Mouse (Mus musculus) intestine, embryonic 15.5 days (tissue): Measurements from ENCODE around the gene Hp1bp3. TPM values are rescaled to one million over a fixed set of nuclear protein-coding genes. Genes with fewer than 3 reads are reported as not detected.

Experiments
- ATAC-seq: fragments of 200-750 bp; cut with Nextera tagmentation; 2 replicates; pipeline ENCODE4 v1.8.0; 2017; ENCODE audit warnings: moderate TSS enrichment, moderate library complexity
- H3K27ac ChIP-seq: fragments of 300-500 bp; sonication (generic); 2 replicates; pipeline ENCODE4 v1.5.1; 2015; ENCODE audit warnings: mild to moderate bottlenecking, inconsistent platforms
- H3K27me3 ChIP-seq: fragments of 300-500 bp; sonication (generic); replicated peaks from 2 replicates; pipeline ENCODE4 v1.6.1; 2015; ENCODE audit warnings: inconsistent platforms
- H3K36me3 ChIP-seq: fragments of 300-500 bp; sonication (generic); 2 replicates; pipeline ENCODE4 v1.6.1; 2015; ENCODE audit warnings: inconsistent platforms
- H3K4me1 ChIP-seq: fragments of 300-500 bp; sonication (generic); replicated peaks from 2 replicates; pipeline ENCODE4 v1.6.1; 2015; ENCODE audit warnings: inconsistent platforms
- H3K4me2 ChIP-seq: fragments of 300-500 bp; sonication (generic); replicated peaks from 2 replicates; pipeline ENCODE4 v1.6.1; 2015; ENCODE audit warnings: mild to moderate bottlenecking, inconsistent platforms
- H3K4me3 ChIP-seq: fragments of 300-500 bp; sonication (generic); replicated peaks from 2 replicates; pipeline ENCODE4 v1.5.1; 2015; ENCODE audit warnings: inconsistent platforms
- H3K9ac ChIP-seq: fragments of 300-500 bp; sonication (generic); 2 replicates; pipeline ENCODE4 v1.6.1; 2015; ENCODE audit warnings: inconsistent platforms
- H3K9me3 ChIP-seq: fragments of 300-500 bp; sonication (generic); 2 replicates; pipeline ENCODE4 v1.6.1; 2016; ENCODE audit warnings: inconsistent platforms
- WGBS: fragments of 180-500 bp; shearing (Covaris S2); methylation state at CpG from one replicate; pipeline ENCODE4 v1.1.7; 2015; 5-methylcytosine and 5-hydroxymethylcytosine counted together
- polyA plus RNA-seq: library from polyadenylated mRNA; unstranded; fragments of >200 nt; fragmentation: Nextera tagmentation; extraction: Ambion mirVana; gene quantifications from 2 replicates; pipeline ENCODE4 v1.2.1, GENCODE M21; 2015

Gene Hp1bp3
- 110 and 129 TPM in 2 replicates for polyA plus RNA-seq

DNA sequence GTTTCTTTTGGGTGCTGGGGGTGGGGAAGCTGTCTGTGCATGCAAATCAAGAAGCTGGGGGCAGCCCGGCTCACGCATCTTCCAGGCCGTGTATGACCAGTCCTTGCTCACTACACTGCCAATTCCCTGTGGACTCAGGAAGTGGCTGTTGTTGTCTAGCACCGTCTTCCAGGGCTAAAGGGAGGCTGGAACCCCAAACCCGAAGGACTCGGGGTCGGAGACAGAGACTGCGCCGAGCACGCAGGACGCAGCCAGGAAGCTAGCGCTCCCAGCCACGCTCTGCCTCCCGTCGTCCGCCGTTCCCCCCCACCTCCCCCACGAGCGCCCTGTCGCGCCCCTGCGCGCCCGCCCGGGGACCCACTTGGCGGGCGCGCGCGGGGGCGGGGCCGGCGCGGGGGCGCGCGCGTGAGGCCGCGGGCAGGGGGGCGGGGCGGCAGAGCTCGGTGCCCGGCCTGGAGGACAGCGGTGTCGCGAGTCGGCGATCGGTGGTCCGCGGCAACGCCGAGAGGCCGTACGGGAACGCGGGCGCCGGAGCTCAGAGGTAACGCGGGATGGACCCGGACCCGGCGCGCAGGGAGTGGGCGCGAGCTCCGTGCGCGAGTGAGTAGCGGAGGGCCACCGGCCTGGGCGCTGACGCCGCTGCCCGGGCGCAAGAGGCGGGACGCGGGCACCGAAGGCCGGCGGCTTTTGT, at the start of gene Hp1bp3:
Hp1bp3 (plus strand) TSS at position 97 of the 691 bp plus-strand sequence.
- peak; percentile 82 for ATAC-seq
- peaks cover 24% of the 10 kb centered on the region for H3K4me1 ChIP-seq
- H3K36me3 ChIP-seq = no peaks in the 10 kb centered on the region
- H3K4me3 ChIP-seq = peak within 1 kb of the TSS; percentile 95
- H3K4me2 ChIP-seq = peak within 1 kb of the TSS; percentile 79
- peak within 1 kb of the TSS; percentile 96 for H3K9ac ChIP-seq
- H3K27ac ChIP-seq = peak within 1 kb of the TSS; percentile 99
- H3K9me3 ChIP-seq = no peaks in the 10 kb centered on the region
- H3K27me3 ChIP-seq = no peaks in the 10 kb centered on the region
- under 1% methylated on average over 84 of the region's 84 CpGs for WGBS

DNA sequence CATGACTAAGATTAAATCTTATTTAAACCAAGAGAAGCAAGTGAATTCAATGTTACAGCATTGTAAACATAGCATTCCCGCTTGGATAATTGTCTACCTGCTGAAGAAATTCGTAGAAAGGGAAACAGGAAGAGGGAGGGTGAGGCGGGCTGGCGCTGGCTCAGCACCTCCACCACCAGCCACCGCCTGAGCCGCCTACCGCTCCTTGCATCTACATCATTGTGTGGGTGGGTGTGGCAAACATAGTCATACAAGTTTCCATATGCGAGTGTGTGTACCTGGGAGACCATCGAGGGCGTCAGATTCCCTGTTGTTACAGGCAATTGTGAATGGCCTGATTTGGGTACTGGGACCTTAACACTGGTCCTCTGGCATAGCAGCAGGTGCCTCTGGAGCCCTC, 49.6 kb upstream of the Hp1bp3 start:
- Histone ChIP-seq H3K4me2 (no peak overlapping the region), H3K9ac (no peak overlapping the region), H3K4me1 (no peaks in the 10 kb centered on the region), H3K36me3 (peaks cover 24% of the 10 kb centered on the region), H3K27me3 (no peaks in the 10 kb centered on the region), H3K9me3 (no peaks in the 10 kb centered on the region), H3K4me3 (no peak overlapping the region), H3K27ac (no peak overlapping the region)
- no peak for ATAC-seq
- WGBS = 90% methylated on average over 10 of the region's 10 CpGs

DNA sequence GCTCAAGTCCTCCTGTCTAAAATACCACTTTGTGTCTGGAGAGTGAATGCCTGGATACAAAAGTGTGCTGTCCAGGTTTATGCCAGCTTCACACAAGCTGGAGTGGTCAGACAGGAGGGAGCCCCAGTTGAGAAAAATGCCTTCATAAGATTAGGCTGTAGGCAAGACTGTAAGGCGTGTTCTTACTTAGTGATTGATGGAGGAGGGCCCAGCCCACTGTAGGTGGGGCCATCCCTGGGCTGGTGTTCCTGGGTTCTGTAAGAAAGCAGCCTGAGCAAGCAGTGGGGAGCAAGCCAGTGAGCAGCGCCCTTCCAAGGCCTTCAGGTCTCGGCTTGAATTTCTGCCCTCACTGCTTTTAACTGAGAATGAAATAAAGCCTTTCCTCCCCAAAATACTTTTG, 47.9 kb upstream of the Hp1bp3 start:
- 77% methylated on average over 3 of the region's 3 CpGs for whole genome bisulfite sequencing
- ATAC-seq = no peak
- peaks cover 32% of the 10 kb centered on the region for H3K36me3 ChIP-seq

DNA sequence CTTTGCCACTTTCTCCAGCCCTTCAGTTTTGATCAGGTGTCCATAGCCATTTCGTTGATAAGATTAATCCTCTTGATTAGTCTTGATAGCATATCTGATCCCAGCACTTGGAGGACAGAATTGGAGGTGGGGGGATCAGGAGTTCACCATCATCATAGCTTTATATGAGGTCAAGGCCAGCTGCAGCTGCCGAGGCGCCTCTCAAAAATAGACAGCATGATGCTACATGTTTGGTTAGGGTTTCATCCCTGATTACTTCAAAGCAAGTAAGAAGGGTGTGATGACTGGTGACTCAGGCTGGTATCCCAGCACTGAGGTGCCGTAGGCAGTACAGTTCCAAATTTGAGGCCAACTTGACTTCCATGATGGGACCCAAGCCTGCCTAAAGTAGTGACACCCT, 46.7 kb upstream of the Hp1bp3 start:
- 86% methylated on average over 4 of the region's 4 CpGs for WGBS
- no peak overlapping the region for H3K4me2 ChIP-seq
- H3K4me3 ChIP-seq = no peak overlapping the region
- H3K27ac ChIP-seq = no peak overlapping the region
- H3K36me3 ChIP-seq = peaks cover 29% of the 10 kb centered on the region
- ATAC-seq = no peak
- H3K27me3 ChIP-seq = no peaks in the 10 kb centered on the region
- H3K9me3 ChIP-seq = no peaks in the 10 kb centered on the region
- no peaks in the 10 kb centered on the region for H3K4me1 ChIP-seq
- no peak overlapping the region for H3K9ac ChIP-seq

More for the DNA sequence above, 47.9 kb upstream of the Hp1bp3 start:
- no peaks in the 10 kb centered on the region for H3K27me3 ChIP-seq
- no peak overlapping the region for H3K9ac ChIP-seq
- no peak overlapping the region for H3K27ac ChIP-seq
- no peak overlapping the region for H3K4me2 ChIP-seq
- no peak overlapping the region for H3K4me3 ChIP-seq
- no peaks in the 10 kb centered on the region for H3K4me1 ChIP-seq
- no peaks in the 10 kb centered on the region for H3K9me3 ChIP-seq

DNA sequence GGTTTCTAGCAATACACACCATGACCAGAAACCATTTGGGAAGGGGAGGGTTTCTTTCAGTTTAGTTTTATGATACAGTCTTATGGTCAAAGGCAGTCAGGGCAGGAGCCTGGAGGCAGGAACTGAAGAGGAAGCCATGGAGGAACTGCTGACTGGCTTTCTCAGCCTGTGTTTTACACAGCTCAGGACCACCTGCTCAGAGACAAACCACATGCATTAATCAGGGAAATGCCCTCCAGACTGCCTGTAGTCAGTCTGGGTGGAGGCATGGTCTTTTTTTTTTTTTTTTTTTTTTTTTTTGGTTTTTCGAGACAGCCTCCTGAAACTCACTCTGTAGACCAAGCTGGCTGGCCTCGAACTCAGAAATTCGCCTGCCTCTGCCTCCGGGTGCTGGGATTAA, 43.4 kb upstream of the Hp1bp3 start:
- Histone ChIP-seq H3K36me3 (peaks cover 33% of the 10 kb centered on the region), H3K27ac (no peak overlapping the region), H3K9me3 (no peaks in the 10 kb centered on the region), H3K4me3 (no peak overlapping the region), H3K27me3 (no peaks in the 10 kb centered on the region), H3K4me2 (no peak overlapping the region), H3K4me1 (no peaks in the 10 kb centered on the region), H3K9ac (no peak overlapping the region)
- ATAC-seq = no peak
- WGBS = 85% methylated on average over 4 of the region's 4 CpGs

DNA sequence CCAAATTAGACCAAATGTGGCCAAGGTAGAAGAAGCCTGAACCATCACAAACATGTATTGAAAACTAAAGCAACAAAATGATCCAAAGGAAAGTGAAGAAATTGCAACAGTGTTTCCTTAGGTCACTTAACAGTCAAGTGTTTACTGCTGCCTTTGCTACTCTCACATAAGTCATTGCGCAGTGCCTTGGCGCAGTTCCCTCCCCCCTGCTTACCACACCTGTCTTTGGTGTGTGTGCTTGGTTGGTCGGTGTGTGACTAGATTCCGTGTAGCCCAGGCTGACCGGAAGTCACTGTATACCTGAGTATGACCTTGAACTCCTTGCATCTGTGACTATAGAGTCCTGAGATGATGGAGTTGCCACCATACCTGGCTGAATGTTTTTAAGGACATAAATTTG, 36.7 kb upstream of the Hp1bp3 start:
- H3K9ac ChIP-seq = no peak overlapping the region
- H3K9me3 ChIP-seq = no peaks in the 10 kb centered on the region
- ATAC-seq = no peak
- no peak overlapping the region for H3K27ac ChIP-seq
- no peaks in the 10 kb centered on the region for H3K27me3 ChIP-seq
- H3K4me2 ChIP-seq = no peak overlapping the region
- no peaks in the 10 kb centered on the region for H3K4me1 ChIP-seq
- H3K36me3 ChIP-seq = peaks cover 60% of the 10 kb centered on the region
- no peak overlapping the region for H3K4me3 ChIP-seq
- WGBS = 95% methylated on average over 5 of the region's 5 CpGs

DNA sequence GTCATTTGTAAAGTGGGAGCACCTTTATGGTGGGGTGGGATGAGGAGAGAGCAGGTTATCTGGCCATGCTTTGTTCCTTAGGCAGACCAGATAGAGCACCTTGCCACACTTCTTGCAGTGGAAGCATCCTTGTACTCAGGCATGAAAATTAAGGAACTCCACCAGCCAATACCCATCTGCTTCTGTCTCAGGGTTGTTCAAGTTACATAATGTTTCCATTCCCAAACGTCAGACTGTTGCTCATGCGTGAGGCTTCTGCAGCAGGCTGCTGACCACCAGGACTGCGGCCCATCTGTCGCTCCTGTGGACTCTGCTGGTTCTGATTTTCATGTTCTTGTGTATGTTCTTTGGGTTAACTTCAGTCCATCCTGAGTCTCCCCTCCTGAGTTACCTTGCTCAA, 35.4 kb upstream of the Hp1bp3 start:
- Histone ChIP-seq H3K27me3 (no peaks in the 10 kb centered on the region), H3K4me3 (no peak overlapping the region), H3K9me3 (no peaks in the 10 kb centered on the region), H3K36me3 (peaks cover 56% of the 10 kb centered on the region), H3K4me2 (no peak overlapping the region), H3K9ac (no peak overlapping the region), H3K4me1 (no peaks in the 10 kb centered on the region), H3K27ac (no peak overlapping the region)
- 94% methylated on average over 4 of the region's 4 CpGs for WGBS
- no peak for ATAC-seq

DNA sequence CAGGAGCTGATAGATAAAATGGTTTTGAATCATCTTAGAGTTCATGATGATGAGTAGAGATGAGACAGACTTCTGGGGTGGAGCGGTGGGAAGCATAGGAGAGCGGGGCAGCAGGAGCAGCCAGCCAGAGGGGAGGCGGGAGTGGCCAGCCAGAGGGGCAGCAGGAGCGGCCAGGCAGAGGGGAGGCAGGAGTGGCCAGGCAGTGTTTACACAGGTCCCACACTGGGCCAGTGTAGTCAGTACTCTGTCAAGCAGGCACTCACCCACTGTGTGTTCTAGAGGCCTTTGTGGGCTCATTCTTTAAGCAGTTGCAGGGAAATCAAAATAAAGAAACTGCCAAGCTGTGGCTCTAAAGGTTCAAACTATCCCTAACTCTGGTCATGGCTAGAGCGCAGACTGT, 32.0 kb upstream of the Hp1bp3 start:
- Histone ChIP-seq H3K27me3 (no peaks in the 10 kb centered on the region), H3K36me3 (peaks cover 38% of the 10 kb centered on the region), H3K4me2 (no peak overlapping the region), H3K9ac (no peak overlapping the region), H3K27ac (no peak overlapping the region), H3K9me3 (no peaks in the 10 kb centered on the region), H3K4me3 (no peak overlapping the region), H3K4me1 (no peaks in the 10 kb centered on the region)
- ATAC-seq = 0 out of 2 replicates have a peak, but pooled peaks have one; percentile 28
- 80% methylated on average over 5 of the region's 5 CpGs for WGBS

DNA sequence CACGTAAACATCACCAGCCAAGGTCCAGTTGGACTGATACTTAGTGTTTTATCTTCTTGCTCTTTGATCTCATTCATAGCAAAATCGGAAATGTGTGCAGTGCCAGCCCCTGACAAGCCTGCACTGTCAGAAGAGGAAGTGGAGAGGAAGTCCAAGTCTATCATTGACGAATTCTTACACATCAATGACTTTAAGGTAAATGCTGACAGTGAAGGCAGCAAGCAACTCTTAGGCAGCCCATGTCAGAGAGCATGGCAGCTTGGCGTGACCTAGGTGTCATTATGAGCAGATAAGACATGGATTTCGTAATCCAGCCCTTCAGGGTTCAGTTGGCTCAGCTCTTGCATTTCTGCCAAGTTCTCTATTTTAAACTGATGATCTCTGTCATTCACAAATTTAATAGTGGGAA, 31.5 kb upstream of the Hp1bp3 start:
- 68% methylated on average over 5 of the region's 5 CpGs for WGBS
- H3K36me3 ChIP-seq = peaks cover 37% of the 10 kb centered on the region
- ATAC-seq = peak; percentile 71; the same call in 1 of the 2 replicates
- H3K27me3 ChIP-seq = no peaks in the 10 kb centered on the region
- no peak overlapping the region for H3K27ac ChIP-seq
- H3K4me2 ChIP-seq = no peak overlapping the region
- H3K4me3 ChIP-seq = no peak overlapping the region
- no peaks in the 10 kb centered on the region for H3K4me1 ChIP-seq
- no peak overlapping the region for H3K9ac ChIP-seq
- no peaks in the 10 kb centered on the region for H3K9me3 ChIP-seq

DNA sequence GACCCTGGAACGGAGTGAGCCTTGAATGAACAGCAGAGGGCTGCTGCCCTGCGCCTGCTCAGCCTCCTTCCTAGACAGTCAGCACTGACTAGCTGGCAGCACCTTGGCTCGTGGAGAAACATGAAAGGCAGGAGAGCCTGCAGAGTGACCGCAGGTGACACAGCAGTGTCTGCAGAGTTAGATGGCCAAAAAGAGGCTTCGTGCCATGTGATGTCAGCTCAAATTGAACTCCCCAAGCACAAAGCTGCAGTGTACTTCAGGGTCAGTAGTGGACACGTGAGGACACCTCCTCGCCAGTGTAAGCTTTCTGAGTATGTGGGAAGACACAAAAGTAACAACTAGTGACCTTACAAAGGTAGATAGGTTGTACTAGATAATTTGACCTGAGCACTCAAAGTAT, 30.1 kb upstream of the Hp1bp3 start:
- Histone ChIP-seq H3K4me2 (no peak overlapping the region), H3K27ac (no peak overlapping the region), H3K27me3 (no peaks in the 10 kb centered on the region), H3K9me3 (no peaks in the 10 kb centered on the region), H3K4me3 (no peak overlapping the region), H3K4me1 (no peaks in the 10 kb centered on the region), H3K9ac (no peak overlapping the region), H3K36me3 (peaks cover 35% of the 10 kb centered on the region)
- ATAC-seq = no peak
- 89% methylated on average over 7 of the region's 7 CpGs for WGBS

DNA sequence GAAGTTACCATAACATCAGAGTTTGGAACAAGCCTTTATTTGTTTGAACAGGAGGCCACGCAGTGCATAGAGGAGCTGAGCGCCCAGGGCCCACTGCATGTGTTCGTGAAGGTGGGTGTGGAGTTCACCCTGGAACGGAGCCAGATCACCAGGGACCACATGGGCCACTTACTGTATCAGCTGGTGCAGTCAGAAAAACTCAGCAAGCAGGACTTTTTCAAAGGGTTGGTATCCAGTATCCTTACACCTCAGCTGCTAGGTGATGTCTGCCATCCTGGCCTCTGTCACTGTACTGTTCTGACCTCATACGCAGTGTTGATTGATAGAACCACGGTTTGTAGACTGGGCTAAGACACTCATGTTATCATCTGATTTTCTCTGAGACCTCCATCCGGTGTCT, 28.1 kb upstream of the Hp1bp3 start:
- H3K9ac ChIP-seq = no peak overlapping the region
- H3K27ac ChIP-seq = no peak overlapping the region
- no peak overlapping the region for H3K4me2 ChIP-seq
- no peak overlapping the region for H3K4me3 ChIP-seq
- no peaks in the 10 kb centered on the region for H3K9me3 ChIP-seq
- 81% methylated on average over 7 of the region's 7 CpGs for WGBS
- ATAC-seq = no peak
- H3K27me3 ChIP-seq = no peaks in the 10 kb centered on the region
- peaks cover 33% of the 10 kb centered on the region for H3K36me3 ChIP-seq
- no peaks in the 10 kb centered on the region for H3K4me1 ChIP-seq

DNA sequence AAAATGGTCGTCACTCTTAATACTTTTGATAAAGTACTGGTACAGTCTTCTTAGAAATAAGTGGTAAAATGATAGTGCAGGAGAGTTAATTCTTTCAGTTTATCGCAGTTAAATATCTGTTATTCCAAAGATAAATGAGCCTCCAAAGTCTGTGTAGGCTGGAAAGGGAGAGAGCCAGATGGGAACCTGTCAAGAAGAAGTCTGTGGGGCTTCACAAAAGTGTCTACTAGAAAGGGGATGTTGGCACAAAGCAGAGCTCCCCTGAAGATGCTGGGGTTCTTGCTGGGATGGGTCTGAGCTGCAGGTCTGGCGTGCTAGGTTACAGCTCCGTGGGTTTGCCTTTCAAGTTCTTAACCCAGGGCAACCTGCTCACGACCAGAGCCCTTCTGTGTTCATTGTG, 23.5 kb upstream of the Hp1bp3 start:
- Histone ChIP-seq H3K27me3 (no peaks in the 10 kb centered on the region), H3K36me3 (peaks cover 41% of the 10 kb centered on the region), H3K4me2 (no peak overlapping the region), H3K9me3 (no peaks in the 10 kb centered on the region), H3K27ac (no peak overlapping the region), H3K9ac (no peak overlapping the region), H3K4me3 (no peak overlapping the region), H3K4me1 (no peaks in the 10 kb centered on the region)
- ATAC-seq = no peak
- WGBS = 85% methylated on average over 5 of the region's 5 CpGs

DNA sequence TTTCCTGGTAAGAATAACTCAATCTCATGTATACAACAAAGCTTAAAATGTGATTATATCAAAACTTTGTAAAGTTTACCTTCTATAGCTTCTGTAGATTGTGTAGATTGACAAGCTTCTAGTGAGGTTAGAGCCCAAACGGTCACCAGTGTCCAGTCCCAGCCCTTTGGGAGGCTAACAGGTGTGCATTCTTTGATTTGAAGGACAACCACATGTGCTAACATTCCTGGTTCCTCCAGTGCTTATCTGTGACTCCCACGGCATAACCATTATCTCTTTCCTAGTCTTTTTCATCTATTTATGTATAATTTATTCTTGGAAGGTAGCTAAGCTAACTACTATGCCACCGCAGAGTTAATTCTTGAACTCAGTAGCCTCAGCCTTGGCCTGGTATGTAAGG, 15.3 kb upstream of the Hp1bp3 start:
- H3K9ac ChIP-seq = no peak overlapping the region
- no peak overlapping the region for H3K4me2 ChIP-seq
- no peak overlapping the region for H3K27ac ChIP-seq
- no peaks in the 10 kb centered on the region for H3K4me1 ChIP-seq
- 83% methylated on average over 3 of the region's 3 CpGs for WGBS
- ATAC-seq = no peak
- H3K9me3 ChIP-seq = no peaks in the 10 kb centered on the region
- no peaks in the 10 kb centered on the region for H3K27me3 ChIP-seq
- no peak overlapping the region for H3K4me3 ChIP-seq
- H3K36me3 ChIP-seq = peaks cover 55% of the 10 kb centered on the region
